Mouse (Mus musculus) testis, adult 2 months (tissue): ENCODE measurements at regions not wholly inside any gene's neighbourhood (a gene's known extent, or its start where the extent isn't known, plus 50 kb on each side); places are given as distances from the start of the nearest gene placed in this dataset.

Experiments
- CTCF ChIP-seq: fragments of 200-500 bp; IDR thresholded peaks from 2 replicates; pipeline ENCODE4 v1.5.1; 2012; ENCODE audit warnings: low read depth, mild to moderate bottlenecking, inconsistent platforms, low read length, moderate library complexity; ENCODE audit not compliant: control insufficient read depth, insufficient read depth, insufficient replicate concordance
- POLR2A ChIP-seq: fragments of 200-500 bp; IDR thresholded peaks from 2 replicates; pipeline ENCODE4 v1.6.1; 2012; ENCODE audit warnings: low read depth, mild to moderate bottlenecking, inconsistent platforms, low read length, moderate library complexity; ENCODE audit not compliant: control insufficient read depth

DNA sequence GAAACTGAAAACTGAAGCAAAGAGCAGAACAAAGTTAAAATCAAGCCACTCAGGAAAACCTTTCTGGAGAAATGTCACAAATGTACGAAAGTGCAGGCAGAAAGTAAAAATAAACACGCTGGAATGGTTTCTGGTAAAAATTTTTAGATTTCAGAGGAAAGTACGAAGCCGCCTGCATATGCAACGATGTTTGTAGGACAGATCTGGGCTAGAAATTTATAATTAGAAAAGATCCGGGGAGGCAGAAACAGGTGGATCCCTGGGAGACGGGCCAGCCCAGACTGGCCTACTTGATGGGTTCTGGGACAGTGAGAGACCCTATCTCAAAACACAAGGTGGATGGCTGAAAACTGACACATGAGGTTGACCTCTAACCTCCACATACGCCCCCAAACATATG is 73.5 kb downstream of the Tomm20 start:
- no peak for TF ChIP-seq POLR2A
- TF ChIP-seq CTCF: no peak
